Mouse (Mus musculus) neural tube, embryonic 12.5 days (tissue): ENCODE measurements around the gene Il31ra. TPM values are rescaled to one million over a fixed set of nuclear protein-coding genes. Genes with fewer than 3 reads are reported as not detected.
"Not testable (repeated sequence)": the region's sequence is repeated elsewhere in the genome, so short reads cannot be mapped to it uniquely, and the experiment has no call there.

Source experiments
- ATAC-seq: fragments of 200-750 bp; cut with Nextera tagmentation; 2 replicates; pipeline ENCODE4 v1.8.0; 2017; ENCODE audit warnings: low read depth, mild to moderate bottlenecking, moderate TSS enrichment, moderate library complexity; ENCODE audit not compliant: low FRiP score
- H3K27ac ChIP-seq: fragments of 300-500 bp; sonication (generic); 2 replicates; pipeline ENCODE4 v1.5.1; 2016
- H3K27me3 ChIP-seq: fragments of 300-500 bp; sonication (generic); replicated peaks from 2 replicates; pipeline ENCODE4 v1.6.1; 2016; ENCODE audit warnings: mild to moderate bottlenecking
- H3K36me3 ChIP-seq: fragments of 300-500 bp; sonication (generic); 2 replicates; pipeline ENCODE4 v1.6.1; 2016; ENCODE audit warnings: mild to moderate bottlenecking
- H3K4me1 ChIP-seq: fragments of 300-500 bp; sonication (generic); 2 replicates; pipeline ENCODE4 v1.6.1; 2016
- H3K4me2 ChIP-seq: fragments of 300-500 bp; sonication (generic); replicated peaks from 2 replicates; pipeline ENCODE4 v1.6.1; 2016; ENCODE audit warnings: mild to moderate bottlenecking
- H3K4me3 ChIP-seq: fragments of 300-500 bp; sonication (generic); 2 replicates; pipeline ENCODE4 v1.5.1; 2016
- H3K9ac ChIP-seq: fragments of 300-500 bp; sonication (generic); 2 replicates; pipeline ENCODE4 v1.6.1; 2016; ENCODE audit warnings: mild to moderate bottlenecking
- H3K9me3 ChIP-seq: fragments of 300-500 bp; sonication (generic); 2 replicates; pipeline ENCODE4 v1.6.1; 2016; ENCODE audit warnings: mild to moderate bottlenecking
- WGBS: fragments of 180-500 bp; shearing (Covaris S2); methylation state at CpG from one replicate; pipeline ENCODE4 v1.1.7; 2016; 5-methylcytosine and 5-hydroxymethylcytosine counted together
- polyA plus RNA-seq: library from polyadenylated mRNA; unstranded; fragments of >200 nt; fragmentation: Nextera tagmentation; extraction: Ambion mirVana; gene quantifications from 2 replicates; pipeline ENCODE4 v1.2.1, GENCODE M21; 2016

Gene Il31ra
- polyA plus RNA-seq, 1 experiment from 2014 or later = 0.16 TPM

DNA sequence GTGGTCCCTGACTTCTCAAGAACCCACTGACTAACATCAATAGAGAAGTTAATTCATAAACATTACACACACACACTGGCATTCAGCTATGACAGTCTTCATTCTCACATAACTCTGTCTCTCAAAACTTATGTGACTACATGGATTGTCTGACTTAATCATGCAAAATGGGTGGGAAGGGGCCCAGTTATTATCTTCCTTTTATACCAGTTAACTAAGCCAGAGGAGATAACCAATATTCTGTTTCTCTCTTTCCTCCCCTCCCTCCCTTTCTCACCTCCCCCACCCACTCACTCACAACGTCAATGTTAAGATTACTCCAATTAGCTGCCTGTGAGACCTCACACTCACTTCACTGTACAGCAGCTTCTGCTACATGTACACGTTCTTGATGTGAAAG is 3.9 kb downstream of the Il31ra start:
- WGBS = 63% methylated on average over 2 of the region's 2 CpGs
- H3K4me3 ChIP-seq = no peak overlapping the region
- H3K9ac ChIP-seq = no peak overlapping the region
- no peaks in the 10 kb centered on the region for H3K4me1 ChIP-seq
- no peak for ATAC-seq
- no peak overlapping the region for H3K4me2 ChIP-seq
- H3K27me3 ChIP-seq = no peaks in the 10 kb centered on the region
- no peaks in the 10 kb centered on the region for H3K36me3 ChIP-seq
- no peaks in the 10 kb centered on the region for H3K9me3 ChIP-seq
- no peak overlapping the region for H3K27ac ChIP-seq

- no peaks in the 10 kb centered on the region for H3K27me3 ChIP-seq
- no peak for ATAC-seq
Observed at GRCm38 (mm10) chr13:112589625-112590024, 4.5 kb downstream of the Il31ra start.

DNA sequence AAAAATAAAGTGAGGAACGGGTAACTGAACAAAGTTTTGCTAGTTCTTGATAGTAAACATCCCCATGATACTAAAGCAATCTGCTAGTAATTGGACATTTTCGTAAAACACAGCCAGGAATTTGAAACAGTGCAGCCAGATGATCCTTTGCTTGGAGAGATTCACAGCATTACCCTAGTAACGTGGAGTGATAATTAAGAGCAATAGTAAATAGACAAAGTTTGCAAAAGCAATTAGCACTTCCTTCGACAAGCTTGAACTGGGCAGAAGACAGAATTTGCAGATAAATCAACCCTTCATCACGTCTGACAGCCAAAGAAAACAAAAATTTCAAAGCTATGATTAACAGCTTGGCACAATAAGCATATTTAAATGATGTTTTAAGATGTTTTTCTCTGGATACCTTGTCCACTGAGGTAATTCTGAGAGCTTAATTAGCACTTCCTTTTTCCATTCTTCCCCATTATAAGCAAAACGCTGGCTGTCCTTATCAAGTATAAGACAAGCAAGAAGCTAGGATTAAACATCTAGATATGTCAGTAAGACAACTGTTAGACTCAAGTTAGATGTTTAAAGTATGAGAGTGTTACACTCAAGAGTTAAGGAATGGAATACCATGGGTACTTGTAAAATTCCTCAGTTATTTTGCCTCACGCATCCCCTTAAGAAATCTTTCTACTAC is 9.5 kb downstream of the Il31ra start:
- Histone ChIP-seq H3K9me3 (no peaks in the 10 kb centered on the region), H3K27me3 (no peaks in the 10 kb centered on the region), H3K4me3 (no peak overlapping the region), H3K4me1 (no peaks in the 10 kb centered on the region), H3K4me2 (no peak overlapping the region), H3K9ac (no peak overlapping the region), H3K36me3 (no peaks in the 10 kb centered on the region), H3K27ac (no peak overlapping the region)
- 71% methylated on average over 7 of the region's 7 CpGs for WGBS
- no peak for ATAC-seq

More at GRCm38 (mm10) chr13:112589625-112590024, 4.5 kb downstream of the Il31ra start:
- Histone ChIP-seq H3K36me3 (no peaks in the 10 kb centered on the region), H3K9me3 (no peaks in the 10 kb centered on the region), H3K4me2 (no peak overlapping the region), H3K4me1 (no peaks in the 10 kb centered on the region), H3K9ac (no peak overlapping the region), H3K4me3 (no peak overlapping the region), H3K27ac (no peak overlapping the region)

DNA sequence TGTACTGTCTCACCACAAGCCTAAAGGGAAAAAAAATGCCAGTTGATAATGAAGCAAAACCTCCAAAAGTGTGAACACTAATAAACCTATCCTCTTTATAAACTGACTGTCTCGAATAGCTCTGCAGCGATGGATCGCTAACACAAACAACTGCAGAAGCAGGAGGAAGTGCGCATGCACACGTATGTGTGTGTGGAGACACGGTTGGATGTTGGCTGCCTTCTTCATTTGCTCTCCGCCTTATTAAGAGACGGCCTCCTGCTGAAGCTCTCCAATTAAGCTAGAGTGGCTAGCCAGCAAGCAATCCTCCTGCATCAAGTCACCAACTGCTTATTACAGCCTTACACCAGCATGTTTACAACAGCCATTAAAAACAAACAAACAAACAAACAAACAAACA is 11.9 kb downstream of the Il31ra start:
- no peaks in the 10 kb centered on the region for H3K36me3 ChIP-seq

GRCm38 (mm10) chr13:112581796-112582195 is 12.4 kb downstream of the Il31ra start:
- Histone ChIP-seq H3K9me3 (no peaks in the 10 kb centered on the region), H3K27me3 (no peaks in the 10 kb centered on the region), H3K4me2 (no peak overlapping the region), H3K9ac (no peak overlapping the region), H3K4me3 (no peak overlapping the region), H3K4me1 (no peaks in the 10 kb centered on the region), H3K27ac (no peak overlapping the region), H3K36me3 (no peaks in the 10 kb centered on the region)
- WGBS = 72% methylated on average over 3 of the region's 3 CpGs
- no peak for ATAC-seq

More for the DNA sequence above, 11.9 kb downstream of the Il31ra start:
- H3K9me3 ChIP-seq = no peaks in the 10 kb centered on the region
- no peak overlapping the region for H3K27ac ChIP-seq
- H3K4me3 ChIP-seq = no peak overlapping the region
- ATAC-seq = no peak
- no peaks in the 10 kb centered on the region for H3K4me1 ChIP-seq
- H3K9ac ChIP-seq = no peak overlapping the region
- 90% methylated on average over 8 of the region's 8 CpGs for WGBS
- no peak overlapping the region for H3K4me2 ChIP-seq
- H3K27me3 ChIP-seq = no peaks in the 10 kb centered on the region

DNA sequence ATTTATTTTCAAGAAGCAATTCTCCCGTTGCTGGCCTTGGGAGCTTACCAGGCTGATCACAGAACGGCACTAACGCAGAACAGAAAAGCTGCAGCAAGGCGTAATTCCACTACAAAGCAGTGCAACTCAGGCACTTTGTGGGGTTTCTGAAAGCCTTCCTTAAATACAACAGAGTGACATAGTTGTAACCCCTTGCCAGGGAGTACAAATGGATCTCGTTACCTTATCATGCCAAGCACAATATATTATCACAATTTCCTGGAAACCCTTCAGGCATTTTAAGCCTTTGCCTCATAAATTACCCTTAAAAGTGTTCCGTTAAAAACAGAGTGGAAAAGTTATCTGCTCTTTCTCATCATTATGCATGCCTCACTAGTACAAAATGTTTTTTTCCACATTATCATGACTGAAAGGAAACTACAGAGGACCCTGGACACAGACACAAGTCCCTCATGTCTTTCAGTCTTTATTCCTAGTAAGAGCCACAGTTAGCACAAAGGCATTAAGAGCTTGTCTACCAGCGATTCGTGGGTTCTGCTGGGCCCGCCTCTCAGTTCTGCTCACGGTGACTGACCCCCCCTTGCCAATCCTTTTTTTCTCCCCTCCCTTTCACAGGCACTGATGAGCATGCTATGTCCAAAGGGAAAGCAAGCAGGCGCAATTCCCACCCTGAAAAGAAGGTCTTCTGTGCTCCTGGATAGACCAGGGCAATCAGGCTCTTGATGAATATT is 13.4 kb downstream of the Il31ra start:
- no peaks in the 10 kb centered on the region for H3K36me3 ChIP-seq
- H3K27me3 ChIP-seq = no peaks in the 10 kb centered on the region
- no peak overlapping the region for H3K9ac ChIP-seq
- no peak overlapping the region for H3K27ac ChIP-seq
- no peaks in the 10 kb centered on the region for H3K9me3 ChIP-seq
- ATAC-seq = no peak
- H3K4me3 ChIP-seq = no peak overlapping the region
- 34% methylated on average over 11 of the region's 11 CpGs for WGBS
- H3K4me1 ChIP-seq = no peaks in the 10 kb centered on the region
- H3K4me2 ChIP-seq = no peak overlapping the region

GRCm38 (mm10) chr13:112578041-112578440 is 16.1 kb downstream of the Il31ra start:
- not testable (repeated sequence) for ATAC-seq, H3K36me3 ChIP-seq

GRCm38 (mm10) chr13:112573800-112574199 is 20.4 kb downstream of the Il31ra start:
- Histone ChIP-seq H3K4me3 (no peak overlapping the region), H3K27me3 (no peaks in the 10 kb centered on the region), H3K4me1 (no peaks in the 10 kb centered on the region), H3K36me3 (no peaks in the 10 kb centered on the region), H3K9me3 (no peaks in the 10 kb centered on the region), H3K4me2 (no peak overlapping the region), H3K9ac (no peak overlapping the region), H3K27ac (no peak overlapping the region)
- no peak for ATAC-seq

More at GRCm38 (mm10) chr13:112578041-112578440, 16.1 kb downstream of the Il31ra start:
- H3K4me3 ChIP-seq, H3K27ac ChIP-seq, H3K9ac ChIP-seq, H3K27me3 ChIP-seq, H3K4me2 ChIP-seq, H3K9me3 ChIP-seq, H3K4me1 ChIP-seq: not testable (repeated sequence)
- WGBS = 94% methylated on average over 11 of the region's 11 CpGs

DNA sequence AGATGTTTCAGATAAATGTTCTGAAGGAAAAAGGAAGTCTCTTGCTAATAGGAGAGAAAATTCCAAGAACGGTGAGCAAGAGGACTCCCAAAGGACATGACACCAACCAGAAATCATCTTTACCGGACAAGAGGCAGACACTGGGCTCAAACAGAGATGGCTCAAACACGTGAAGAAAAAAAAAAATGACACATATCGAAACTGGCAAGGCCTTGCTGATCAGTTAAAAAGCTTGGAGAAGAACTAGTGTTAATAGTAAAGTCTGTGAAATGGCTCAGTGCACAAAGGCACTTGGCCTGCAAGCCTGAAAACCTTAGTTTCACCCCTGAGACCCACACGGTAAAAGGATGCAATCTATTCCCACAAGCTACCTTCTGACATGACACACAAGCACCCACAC is 23.4 kb downstream of the Il31ra start:
- no peak overlapping the region for H3K4me3 ChIP-seq
- H3K4me2 ChIP-seq = no peak overlapping the region
- H3K4me1 ChIP-seq = no peaks in the 10 kb centered on the region
- no peaks in the 10 kb centered on the region for H3K27me3 ChIP-seq
- WGBS = 63% methylated on average over 5 of the region's 5 CpGs
- ATAC-seq = no peak
- H3K36me3 ChIP-seq = no peaks in the 10 kb centered on the region
- H3K9me3 ChIP-seq = no peaks in the 10 kb centered on the region
- no peak overlapping the region for H3K27ac ChIP-seq
- no peak overlapping the region for H3K9ac ChIP-seq

DNA sequence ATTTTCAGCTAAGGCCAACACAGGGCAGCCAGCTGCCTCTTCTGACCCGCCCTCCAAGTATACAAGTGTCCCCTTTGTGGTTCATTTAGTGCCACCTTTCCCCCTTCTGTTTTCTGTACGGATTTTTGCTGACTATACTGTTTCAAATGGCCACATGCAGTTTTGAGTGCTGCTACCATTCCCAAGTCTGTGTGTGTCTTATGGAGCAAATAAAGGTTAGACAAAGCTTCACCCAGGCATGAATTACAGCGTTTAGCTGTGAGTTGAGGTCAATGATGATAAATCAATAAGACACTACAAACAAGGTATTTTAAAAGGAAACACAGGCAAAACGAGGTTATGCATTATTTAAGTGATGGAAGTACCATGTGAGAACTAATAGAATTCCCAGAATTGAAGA is 24.6 kb downstream of the Il31ra start:
- H3K9me3 ChIP-seq = no peaks in the 10 kb centered on the region
- ATAC-seq = no peak
- no peaks in the 10 kb centered on the region for H3K4me1 ChIP-seq
- H3K27ac ChIP-seq = no peak overlapping the region
- 17% methylated on average over 4 of the region's 4 CpGs for WGBS
- no peak overlapping the region for H3K4me3 ChIP-seq
- H3K4me2 ChIP-seq = no peak overlapping the region
- H3K36me3 ChIP-seq = no peaks in the 10 kb centered on the region
- no peaks in the 10 kb centered on the region for H3K27me3 ChIP-seq
- no peak overlapping the region for H3K9ac ChIP-seq

DNA sequence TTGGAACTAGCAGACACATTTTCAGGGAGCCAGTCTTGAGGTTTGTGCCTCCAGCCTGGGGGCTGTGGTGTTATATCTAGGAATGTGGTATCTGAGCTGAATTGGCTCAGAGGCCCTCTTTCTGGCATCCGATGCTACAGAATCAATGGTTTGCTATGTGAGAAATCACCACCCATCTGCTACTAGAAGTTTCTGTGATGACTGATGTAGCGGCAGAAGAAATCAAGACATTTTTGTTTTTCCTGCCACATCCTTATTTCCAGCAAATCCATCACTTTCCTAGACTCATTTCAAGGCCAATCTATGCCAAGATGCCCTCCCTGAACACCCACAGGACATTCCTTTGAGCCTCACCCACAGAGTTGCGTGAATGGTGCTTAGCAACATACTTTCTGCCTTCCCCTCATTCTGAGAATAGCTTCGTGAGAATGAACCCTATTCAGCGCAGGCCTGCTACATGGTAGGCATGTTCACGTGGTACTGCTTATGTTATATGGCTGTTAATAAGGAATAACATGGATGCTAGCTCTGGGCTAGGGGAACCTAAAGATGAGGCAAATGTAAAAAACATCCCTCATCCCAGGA is 33.5 kb downstream of the Il31ra start:
- Histone ChIP-seq H3K4me1 (no peaks in the 10 kb centered on the region), H3K9ac (no peak overlapping the region)
- WGBS = 90% methylated on average over 6 of the region's 6 CpGs

DNA sequence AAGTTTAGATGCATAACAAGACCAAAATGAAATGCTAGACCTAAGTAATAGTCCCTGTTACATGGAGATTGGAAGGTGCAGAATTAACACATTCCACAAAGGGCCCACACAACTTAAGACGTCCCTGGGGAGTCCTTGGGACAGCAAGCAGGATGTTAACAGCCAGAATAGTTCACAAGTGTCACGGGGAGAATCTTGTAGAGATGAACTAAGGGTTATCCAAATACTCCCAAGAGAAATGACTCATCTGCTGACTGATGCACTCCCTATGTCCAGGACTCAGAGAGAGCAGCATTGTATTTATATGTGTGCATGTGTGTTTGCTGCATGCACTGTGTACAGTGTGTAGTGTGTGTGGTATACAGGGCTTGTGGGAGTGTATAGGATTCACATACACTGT is 37.7 kb downstream of the Il31ra start:
- Histone ChIP-seq H3K36me3 (no peaks in the 10 kb centered on the region), H3K4me3 (no peak overlapping the region), H3K27ac (no peak overlapping the region), H3K27me3 (no peaks in the 10 kb centered on the region), H3K9me3 (no peaks in the 10 kb centered on the region), H3K9ac (no peak overlapping the region), H3K4me1 (no peaks in the 10 kb centered on the region), H3K4me2 (no peak overlapping the region)
- no peak for ATAC-seq
- 61% methylated on average over 2 of the region's 2 CpGs for WGBS

More for the DNA sequence above, 33.5 kb downstream of the Il31ra start:
- Histone ChIP-seq H3K27ac (no peak overlapping the region), H3K36me3 (no peaks in the 10 kb centered on the region), H3K4me3 (no peak overlapping the region), H3K27me3 (no peaks in the 10 kb centered on the region), H3K9me3 (no peaks in the 10 kb centered on the region), H3K4me2 (no peak overlapping the region)
- ATAC-seq = no peak
